Mouse (Mus musculus): ENCODE measurements around the gene Commd6. TPM values are rescaled to one million over a fixed set of nuclear protein-coding genes. Genes with fewer than 3 reads are reported as not detected.
"Not testable (repeated sequence)": the region's sequence is repeated elsewhere in the genome, so short reads cannot be mapped to it uniquely, and the experiment has no call there.

Gene Commd6
- polyA plus RNA-seq, 1 experiment from 2014 or later = 115 TPM

GRCm38 (mm10) chr14:101607631-101608518, 32.6 kb downstream of the Commd6 start:
- H3K36me3 ChIP-seq = no peaks in the 10 kb centered on the region
- H3K9ac ChIP-seq (replicated peaks) = peak overlapping the region; percentile 63
- H3K9me3 ChIP-seq = no peaks in the 10 kb centered on the region
- peak overlapping the region; percentile 70 for H3K4me3 ChIP-seq
- peaks cover 8% of the 10 kb centered on the region; the same call in 1 of the 2 replicates for H3K4me1 ChIP-seq
- peak overlapping the region; percentile 98 for H3K4me2 ChIP-seq (replicated peaks)
- under 1% methylated on average over 62 of the region's 62 CpGs for WGBS
- H3K27me3 ChIP-seq = peaks cover 18% of the 10 kb centered on the region
- no peak overlapping the region for H3K27ac ChIP-seq (replicated peaks)
- peak; percentile 59 for ATAC-seq (ENCODE audit: low FRiP score, low read depth)

- Histone ChIP-seq H3K4me2 (replicated peaks) (no peak overlapping the region), H3K4me3 (no peak overlapping the region), H3K27ac (replicated peaks) (no peak overlapping the region), H3K36me3 (no peaks in the 10 kb centered on the region), H3K9me3 (no peaks in the 10 kb centered on the region), H3K27me3 (peaks cover 18% of the 10 kb centered on the region), H3K9ac (replicated peaks) (no peak overlapping the region), H3K4me1 (peaks cover 8% of the 10 kb centered on the region; the same call in 1 of the 2 replicates)
- ATAC-seq (ENCODE audit: low FRiP score, low read depth) = no peak
- WGBS = 60% methylated on average over 2 of the region's 2 CpGs
Observed at GRCm38 (mm10) chr14:101605843-101606242, 34.6 kb downstream of the Commd6 start.

GRCm38 (mm10) chr14:101602851-101603250, 37.6 kb downstream of the Commd6 start:
- H3K4me3 ChIP-seq = no peak overlapping the region
- no peak overlapping the region for H3K9ac ChIP-seq (replicated peaks)
- H3K27me3 ChIP-seq = peaks cover 12% of the 10 kb centered on the region
- H3K4me1 ChIP-seq = peaks cover 6% of the 10 kb centered on the region; the same call in 1 of the 2 replicates
- H3K9me3 ChIP-seq = no peaks in the 10 kb centered on the region
- H3K36me3 ChIP-seq = no peaks in the 10 kb centered on the region
- H3K4me2 ChIP-seq (replicated peaks) = no peak overlapping the region
- H3K27ac ChIP-seq (replicated peaks) = no peak overlapping the region
- ATAC-seq (ENCODE audit: low FRiP score, low read depth) = no peak
- WGBS = 44% methylated on average over 3 of the region's 3 CpGs

GRCm38 (mm10) chr14:101597096-101597715, 43.3 kb downstream of the Commd6 start:
- no peaks in the 10 kb centered on the region for H3K27me3 ChIP-seq
- H3K27ac ChIP-seq (replicated peaks) = no peak overlapping the region
- no peaks in the 10 kb centered on the region for H3K36me3 ChIP-seq
- H3K4me1 ChIP-seq = no peaks in the 10 kb centered on the region
- peak; percentile 27 for ATAC-seq (ENCODE audit: low FRiP score, low read depth)
- no peaks in the 10 kb centered on the region for H3K9me3 ChIP-seq
- H3K4me3 ChIP-seq = no peak overlapping the region
- WGBS = 90% methylated on average over 12 of the region's 14 CpGs
- H3K9ac ChIP-seq (replicated peaks) = no peak overlapping the region
- H3K4me2 ChIP-seq (replicated peaks) = no peak overlapping the region

- Histone ChIP-seq H3K4me1 (no peaks in the 10 kb centered on the region), H3K9ac (replicated peaks) (no peak overlapping the region), H3K9me3 (no peaks in the 10 kb centered on the region), H3K36me3 (no peaks in the 10 kb centered on the region), H3K4me3 (no peak overlapping the region), H3K4me2 (replicated peaks) (no peak overlapping the region), H3K27ac (replicated peaks) (no peak overlapping the region), H3K27me3 (no peaks in the 10 kb centered on the region)
- 97% methylated on average over 9 of the region's 9 CpGs for WGBS
- no peak for ATAC-seq (ENCODE audit: low FRiP score, low read depth)
Observed at GRCm38 (mm10) chr14:101596691-101597090, 43.8 kb downstream of the Commd6 start.

- WGBS = 94% methylated on average over 13 of the region's 13 CpGs
- Histone ChIP-seq H3K4me2 (replicated peaks) (no peak overlapping the region), H3K36me3 (no peaks in the 10 kb centered on the region), H3K9ac (replicated peaks) (no peak overlapping the region), H3K27me3 (no peaks in the 10 kb centered on the region), H3K4me1 (no peaks in the 10 kb centered on the region), H3K27ac (replicated peaks) (no peak overlapping the region), H3K4me3 (no peak overlapping the region), H3K9me3 (no peaks in the 10 kb centered on the region)
- no peak for ATAC-seq (ENCODE audit: low FRiP score, low read depth)
Observed at GRCm38 (mm10) chr14:101595301-101596080, 45.0 kb downstream of the Commd6 start.

GRCm38 (mm10) chr14:101594001-101594400, 46.5 kb downstream of the Commd6 start:
- Histone ChIP-seq H3K9me3 (no peaks in the 10 kb centered on the region), H3K27ac (replicated peaks) (no peak overlapping the region), H3K9ac (replicated peaks) (no peak overlapping the region), H3K36me3 (no peaks in the 10 kb centered on the region), H3K4me2 (replicated peaks) (no peak overlapping the region), H3K4me3 (no peak overlapping the region), H3K4me1 (no peaks in the 10 kb centered on the region), H3K27me3 (no peaks in the 10 kb centered on the region)
- ATAC-seq (ENCODE audit: low FRiP score, low read depth) = no peak
- WGBS = 87% methylated on average over 5 of the region's 5 CpGs

- ATAC-seq (ENCODE audit: low FRiP score, low read depth) = no peak
- no peak overlapping the region for H3K27ac ChIP-seq (replicated peaks)
Observed at GRCm38 (mm10) chr14:101593340-101593739, 47.1 kb downstream of the Commd6 start.

GRCm38 (mm10) chr14:101591101-101591500, 49.4 kb downstream of the Commd6 start:
- no peak for ATAC-seq (ENCODE audit: low FRiP score, low read depth)
- Histone ChIP-seq H3K9ac (replicated peaks) (no peak overlapping the region), H3K9me3 (no peaks in the 10 kb centered on the region), H3K4me3 (no peak overlapping the region), H3K36me3 (no peaks in the 10 kb centered on the region), H3K27me3 (no peaks in the 10 kb centered on the region), H3K27ac (replicated peaks) (no peak overlapping the region), H3K4me1 (no peaks in the 10 kb centered on the region), H3K4me2 (replicated peaks) (no peak overlapping the region)
- 27% methylated on average over 5 of the region's 5 CpGs for WGBS

More at GRCm38 (mm10) chr14:101593340-101593739, 47.1 kb downstream of the Commd6 start:
- 86% methylated on average over 7 of the region's 7 CpGs for WGBS
- H3K4me1 ChIP-seq = no peaks in the 10 kb centered on the region
- H3K27me3 ChIP-seq = no peaks in the 10 kb centered on the region
- H3K9me3 ChIP-seq = no peaks in the 10 kb centered on the region
- no peaks in the 10 kb centered on the region for H3K36me3 ChIP-seq
- no peak overlapping the region for H3K4me3 ChIP-seq
- no peak overlapping the region for H3K4me2 ChIP-seq (replicated peaks)
- H3K9ac ChIP-seq (replicated peaks) = no peak overlapping the region

GRCm38 (mm10) chr14:101588209-101588991, 52.1 kb downstream of the Commd6 start:
- not testable (repeated sequence) for H3K4me1 ChIP-seq; H3K9ac ChIP-seq (replicated peaks); ATAC-seq (ENCODE audit: low FRiP score, low read depth); H3K27me3 ChIP-seq; H3K4me3 ChIP-seq; H3K36me3 ChIP-seq; H3K27ac ChIP-seq (replicated peaks); H3K9me3 ChIP-seq; H3K4me2 ChIP-seq (replicated peaks)
- WGBS = 74% methylated on average over 3 of the region's 4 CpGs

- not testable (repeated sequence) for H3K4me1 ChIP-seq; ATAC-seq (ENCODE audit: low FRiP score, low read depth)
- WGBS = 80% methylated on average over 5 of the region's 6 CpGs
Observed at GRCm38 (mm10) chr14:101587366-101588040, 53.0 kb downstream of the Commd6 start.

More at GRCm38 (mm10) chr14:101587366-101588040, 53.0 kb downstream of the Commd6 start:
- H3K9ac ChIP-seq (replicated peaks); H3K9me3 ChIP-seq; H3K4me3 ChIP-seq; H3K27me3 ChIP-seq; H3K27ac ChIP-seq (replicated peaks); H3K36me3 ChIP-seq; H3K4me2 ChIP-seq (replicated peaks): not testable (repeated sequence)
